Mouse (Mus musculus): ENCODE measurements around the gene Mogat1. TPM values are rescaled to one million over a fixed set of nuclear protein-coding genes. Genes with fewer than 3 reads are reported as not detected.
"Not testable (repeated sequence)": the region's sequence is repeated elsewhere in the genome, so short reads cannot be mapped to it uniquely, and the experiment has no call there.

Gene Mogat1
- polyA plus RNA-seq, 1 experiment from 2014 or later = 1.9 TPM

- not testable (repeated sequence) for H3K9ac ChIP-seq (replicated peaks; ENCODE audit: low read length); ATAC-seq (replicated peaks; ENCODE audit: insufficient number of reproducible peaks, low FRiP score, low TSS enrichment, low read depth); H3K9me3 ChIP-seq (replicated peaks; ENCODE audit: control insufficient read depth, low read length); H3K4me1 ChIP-seq (ENCODE audit: control insufficient read depth, insufficient read depth, low read length); H3K36me3 ChIP-seq (replicated peaks; ENCODE audit: control insufficient read depth, insufficient read depth, low read depth, low read length); H3K27ac ChIP-seq (replicated peaks; ENCODE audit: low read depth, low read length); H3K4me2 ChIP-seq (ENCODE audit: low read depth, low read length); H3K27me3 ChIP-seq (ENCODE audit: control insufficient read depth, insufficient read depth, low read length); DNase-seq (ENCODE audit: low spot score); H3K4me3 ChIP-seq (ENCODE audit: low read depth, low read length)
- 90% methylated on average over 12 of the region's 12 CpGs for WGBS
Observed at GRCm38 (mm10) chr1:78501856-78502255, 8.9 kb upstream of the Mogat1 start.

- no peaks in the 10 kb centered on the region for H3K27me3 ChIP-seq (ENCODE audit: control insufficient read depth, insufficient read depth, low read length)
- ATAC-seq (replicated peaks; ENCODE audit: insufficient number of reproducible peaks, low FRiP score, low TSS enrichment, low read depth) = no peak
Observed at GRCm38 (mm10) chr1:78502527-78502926, 8.3 kb upstream of the Mogat1 start.

GRCm38 (mm10) chr1:78507137-78507536, 3.7 kb upstream of the Mogat1 start:
- 61% methylated on average over 1 of the region's 1 CpGs for WGBS
- no peaks in the 10 kb centered on the region for H3K9me3 ChIP-seq (replicated peaks; ENCODE audit: control insufficient read depth, low read length)
- H3K36me3 ChIP-seq (replicated peaks; ENCODE audit: control insufficient read depth, insufficient read depth, low read depth, low read length) = no peaks in the 10 kb centered on the region
- H3K9ac ChIP-seq (replicated peaks; ENCODE audit: low read length) = no peak overlapping the region
- ATAC-seq (replicated peaks; ENCODE audit: insufficient number of reproducible peaks, low FRiP score, low TSS enrichment, low read depth) (no peak), DNase-seq (ENCODE audit: low spot score) (no peak)
- no peaks in the 10 kb centered on the region for H3K4me1 ChIP-seq (ENCODE audit: control insufficient read depth, insufficient read depth, low read length)
- H3K4me2 ChIP-seq (ENCODE audit: low read depth, low read length) = no peak overlapping the region
- H3K4me3 ChIP-seq (ENCODE audit: low read depth, low read length) = no peak overlapping the region
- H3K27ac ChIP-seq (replicated peaks; ENCODE audit: low read depth, low read length) = no peak overlapping the region
- no peaks in the 10 kb centered on the region for H3K27me3 ChIP-seq (ENCODE audit: control insufficient read depth, insufficient read depth, low read length)

More at GRCm38 (mm10) chr1:78502527-78502926, 8.3 kb upstream of the Mogat1 start:
- no peaks in the 10 kb centered on the region for H3K4me1 ChIP-seq (ENCODE audit: control insufficient read depth, insufficient read depth, low read length)
- no peak overlapping the region for H3K9ac ChIP-seq (replicated peaks; ENCODE audit: low read length)
- H3K36me3 ChIP-seq (replicated peaks; ENCODE audit: control insufficient read depth, insufficient read depth, low read depth, low read length) = no peaks in the 10 kb centered on the region
- H3K4me2 ChIP-seq (ENCODE audit: low read depth, low read length) = no peak overlapping the region
- 80% methylated on average over 6 of the region's 6 CpGs for WGBS
- DNase-seq (ENCODE audit: low spot score) = no peak
- no peaks in the 10 kb centered on the region for H3K9me3 ChIP-seq (replicated peaks; ENCODE audit: control insufficient read depth, low read length)
- H3K4me3 ChIP-seq (ENCODE audit: low read depth, low read length) = no peak overlapping the region
- H3K27ac ChIP-seq (replicated peaks; ENCODE audit: low read depth, low read length) = no peak overlapping the region

GRCm38 (mm10) chr1:78511621-78512160, 900 bp downstream of the Mogat1 start, which contains the start of gene BC035947:
Gene BC035947 (minus strand): TSS chr1:78512158.
- Histone ChIP-seq H3K27ac (replicated peaks; ENCODE audit: low read depth, low read length) (no peak within 1 kb of the TSS), H3K9me3 (replicated peaks; ENCODE audit: control insufficient read depth, low read length) (no peaks in the 10 kb centered on the region), H3K27me3 (ENCODE audit: control insufficient read depth, insufficient read depth, low read length) (no peaks in the 10 kb centered on the region), H3K36me3 (replicated peaks; ENCODE audit: control insufficient read depth, insufficient read depth, low read depth, low read length) (no peaks in the 10 kb centered on the region), H3K4me2 (ENCODE audit: low read depth, low read length) (peak within 1 kb of the TSS; percentile 71), H3K9ac (replicated peaks; ENCODE audit: low read length) (peak within 1 kb of the TSS; percentile 59), H3K4me3 (ENCODE audit: low read depth, low read length) (peak within 1 kb of the TSS; percentile 33), H3K4me1 (ENCODE audit: control insufficient read depth, insufficient read depth, low read length) (no peaks in the 10 kb centered on the region)
- ATAC-seq (replicated peaks; ENCODE audit: insufficient number of reproducible peaks, low FRiP score, low TSS enrichment, low read depth) (0 out of 2 replicates have a peak, but pooled peaks have one; percentile 65), DNase-seq (ENCODE audit: low spot score) (peak; percentile 50)
- WGBS = 3% methylated on average over 25 of the region's 25 CpGs

- Histone ChIP-seq H3K9me3 (replicated peaks; ENCODE audit: control insufficient read depth, low read length) (no peaks in the 10 kb centered on the region), H3K4me2 (ENCODE audit: low read depth, low read length) (no peak overlapping the region), H3K27ac (replicated peaks; ENCODE audit: low read depth, low read length) (no peak overlapping the region), H3K4me1 (ENCODE audit: control insufficient read depth, insufficient read depth, low read length) (no peaks in the 10 kb centered on the region), H3K36me3 (replicated peaks; ENCODE audit: control insufficient read depth, insufficient read depth, low read depth, low read length) (no peaks in the 10 kb centered on the region), H3K27me3 (ENCODE audit: control insufficient read depth, insufficient read depth, low read length) (no peaks in the 10 kb centered on the region), H3K4me3 (ENCODE audit: low read depth, low read length) (no peak overlapping the region), H3K9ac (replicated peaks; ENCODE audit: low read length) (no peak overlapping the region)
- WGBS = 62% methylated on average over 8 of the region's 8 CpGs
- ATAC-seq (replicated peaks; ENCODE audit: insufficient number of reproducible peaks, low FRiP score, low TSS enrichment, low read depth) (no peak), DNase-seq (ENCODE audit: low spot score) (no peak)
Observed at GRCm38 (mm10) chr1:78512756-78513155, 2.0 kb downstream of the Mogat1 start.

GRCm38 (mm10) chr1:78518907-78519306, 8.1 kb downstream of the Mogat1 start:
- H3K9ac ChIP-seq (replicated peaks; ENCODE audit: low read length) = no peak overlapping the region
- no peaks in the 10 kb centered on the region for H3K27me3 ChIP-seq (ENCODE audit: control insufficient read depth, insufficient read depth, low read length)
- no peaks in the 10 kb centered on the region for H3K9me3 ChIP-seq (replicated peaks; ENCODE audit: control insufficient read depth, low read length)
- no peaks in the 10 kb centered on the region for H3K4me1 ChIP-seq (ENCODE audit: control insufficient read depth, insufficient read depth, low read length)
- no peaks in the 10 kb centered on the region for H3K36me3 ChIP-seq (replicated peaks; ENCODE audit: control insufficient read depth, insufficient read depth, low read depth, low read length)
- DNase-seq (ENCODE audit: low spot score) (no peak), ATAC-seq (replicated peaks; ENCODE audit: insufficient number of reproducible peaks, low FRiP score, low TSS enrichment, low read depth) (no peak)
- H3K4me2 ChIP-seq (ENCODE audit: low read depth, low read length) = no peak overlapping the region
- 92% methylated on average over 7 of the region's 7 CpGs for WGBS
- H3K4me3 ChIP-seq (ENCODE audit: low read depth, low read length) = no peak overlapping the region
- no peak overlapping the region for H3K27ac ChIP-seq (replicated peaks; ENCODE audit: low read depth, low read length)

GRCm38 (mm10) chr1:78525189-78525886, 14.5 kb downstream of the Mogat1 start:
- ATAC-seq (replicated peaks; ENCODE audit: insufficient number of reproducible peaks, low FRiP score, low TSS enrichment, low read depth) = no peak
- H3K9ac ChIP-seq (replicated peaks; ENCODE audit: low read length) = no peak overlapping the region
- no peaks in the 10 kb centered on the region for H3K4me1 ChIP-seq (ENCODE audit: control insufficient read depth, insufficient read depth, low read length)
- no peaks in the 10 kb centered on the region for H3K36me3 ChIP-seq (replicated peaks; ENCODE audit: control insufficient read depth, insufficient read depth, low read depth, low read length)
- no peaks in the 10 kb centered on the region for H3K9me3 ChIP-seq (replicated peaks; ENCODE audit: control insufficient read depth, low read length)
- H3K4me2 ChIP-seq (ENCODE audit: low read depth, low read length) = no peak overlapping the region
- no peaks in the 10 kb centered on the region for H3K27me3 ChIP-seq (ENCODE audit: control insufficient read depth, insufficient read depth, low read length)
- WGBS = 48% methylated on average over 23 of the region's 23 CpGs
- DNase-seq (ENCODE audit: low spot score) = peak; percentile 82
- H3K4me3 ChIP-seq (ENCODE audit: low read depth, low read length) = no peak overlapping the region
- no peak overlapping the region for H3K27ac ChIP-seq (replicated peaks; ENCODE audit: low read depth, low read length)

GRCm38 (mm10) chr1:78528356-78528755, 17.6 kb downstream of the Mogat1 start:
- H3K9ac ChIP-seq (replicated peaks; ENCODE audit: low read length) = no peak overlapping the region
- DNase-seq (ENCODE audit: low spot score) (no peak), ATAC-seq (replicated peaks; ENCODE audit: insufficient number of reproducible peaks, low FRiP score, low TSS enrichment, low read depth) (no peak)
- no peak overlapping the region for H3K27ac ChIP-seq (replicated peaks; ENCODE audit: low read depth, low read length)
- WGBS = 91% methylated on average over 3 of the region's 3 CpGs
- no peaks in the 10 kb centered on the region for H3K27me3 ChIP-seq (ENCODE audit: control insufficient read depth, insufficient read depth, low read length)
- no peaks in the 10 kb centered on the region for H3K9me3 ChIP-seq (replicated peaks; ENCODE audit: control insufficient read depth, low read length)
- no peak overlapping the region for H3K4me3 ChIP-seq (ENCODE audit: low read depth, low read length)
- no peak overlapping the region for H3K4me2 ChIP-seq (ENCODE audit: low read depth, low read length)
- no peaks in the 10 kb centered on the region for H3K36me3 ChIP-seq (replicated peaks; ENCODE audit: control insufficient read depth, insufficient read depth, low read depth, low read length)
- H3K4me1 ChIP-seq (ENCODE audit: control insufficient read depth, insufficient read depth, low read length) = no peaks in the 10 kb centered on the region

Data from embryonic facial prominence, embryonic 11.5 days (tissue).